In genomic region chr5:122317329-122318045, GRCm38 (mm10) we compare ENCODE assay signal across 8 mouse cellular contexts. TPM values are rescaled to one million over a fixed set of nuclear protein-coding genes. Genes with fewer than 3 reads are reported as not detected.
DNase-seq lines count a peak whose midpoint lies in the region; ATAC-seq and TF ChIP-seq lines count a peak whose summit lies in the region.

No protein-coding gene starts in this region.

- H3K4me1 ChIP-seq in intestine, embryonic 15.5 days (replicated peaks): no peaks in the 10 kb centered on the region; the same call in 1 of the 2 replicates
- no peaks in the 10 kb centered on the region for H3K4me1 ChIP-seq in intestine, embryonic 16.5 days (ENCODE audit: control insufficient read depth, insufficient read depth, low read length)
- peaks cover 8 to 41% of the 10 kb centered on the region in 2 experiments; a peak in 3 of 4 replicates for H3K4me1 ChIP-seq in ES-E14 (ENCODE audit: control insufficient read depth in 2 of 2, insufficient read depth in 2 of 2, low read length in 2 of 2, poor library complexity in 1 of 2)

- no peak overlapping the region for H3K27ac ChIP-seq in intestine, embryonic 15.5 days
- no peak overlapping the region for H3K27ac ChIP-seq in intestine, embryonic 16.5 days (ENCODE audit: low read length)
- 0 out of 2 replicates have a peak overlapping the region, but pooled peaks have one; percentile 3 for H3K27ac ChIP-seq in ES-E14 (ENCODE audit: insufficient read depth, low read depth, low read length, poor library complexity, severe bottlenecking)

- H3K4me2 ChIP-seq in intestine, embryonic 15.5 days (replicated peaks): no peak overlapping the region
- H3K4me2 ChIP-seq in intestine, embryonic 16.5 days (ENCODE audit: low read depth, low read length): no peak overlapping the region

- H3K9ac ChIP-seq in intestine, embryonic 15.5 days: no peak overlapping the region
- no peak overlapping the region for H3K9ac ChIP-seq in intestine, embryonic 16.5 days (ENCODE audit: low read depth, low read length)
- H3K9ac ChIP-seq in ES-E14 (ENCODE audit: insufficient read depth, low read depth, low read length, poor library complexity, severe bottlenecking): no peak overlapping the region

- 76% methylated on average over 11 of the region's 11 CpGs for WGBS in intestine, embryonic 15.5 days
- WGBS in intestine, embryonic 16.5 days: 79% methylated on average over 11 of the region's 11 CpGs

- in situ Hi-C loops in ES-E14 (cut with MboI; ENCODE audit: low sequenced_read_pairs in 2 of 2, unreplicated experiment in 2 of 2): no loop called here

- peak; percentile 32 for DNase-seq in CD4-positive helper T cell, adult 2 months (ENCODE audit: low read depth, low spot score)
- DNase-seq in ES-E14 (ENCODE audit: low read depth, low spot score): no peak
- peak; percentile 47 to 57 for DNase-seq in cerebellum, postnatal 36 days
- DNase-seq in right cerebral cortex, postnatal 36 days (ENCODE audit: low spot score in 2 of 2): no peak
- DNase-seq in left cerebral cortex, adult 18-20 months (ENCODE audit: low spot score in 2 of 2): no peak
- no peak for DNase-seq in embryo, embryonic 10.5 days (ENCODE audit: low spot score)

- H3K36me3 ChIP-seq in intestine, embryonic 15.5 days: peaks cover 17% of the 10 kb centered on the region
- no peaks in the 10 kb centered on the region; the same call in 1 of the 2 replicates for H3K36me3 ChIP-seq in intestine, embryonic 16.5 days (ENCODE audit: control insufficient read depth, insufficient read depth, low read length)
- H3K36me3 ChIP-seq in ES-E14 (ENCODE audit: control insufficient read depth, insufficient read depth, low read length, poor library complexity, severe bottlenecking): peaks cover 31% of the 10 kb centered on the region; the same call in 1 of the 2 replicates

- ATAC-seq in intestine, embryonic 15.5 days: 0 out of 2 replicates have a peak, but pooled peaks have one; percentile 26
- no peak for ATAC-seq in intestine, embryonic 16.5 days

- H3K9me3 ChIP-seq in intestine, embryonic 15.5 days: no peaks in the 10 kb centered on the region
- no peaks in the 10 kb centered on the region for H3K9me3 ChIP-seq in intestine, embryonic 16.5 days (ENCODE audit: control insufficient read depth, low read length)
- no peaks in the 10 kb centered on the region for H3K9me3 ChIP-seq in ES-E14 (ENCODE audit: control insufficient read depth, insufficient read depth, low read depth, low read length)

- no peaks in the 10 kb centered on the region for H3K27me3 ChIP-seq in intestine, embryonic 15.5 days (replicated peaks)
- H3K27me3 ChIP-seq in intestine, embryonic 16.5 days (replicated peaks; ENCODE audit: control insufficient read depth, insufficient read depth, low read length): no peaks in the 10 kb centered on the region

- H3K4me3 ChIP-seq in intestine, embryonic 15.5 days (replicated peaks): no peak overlapping the region
- no peak overlapping the region for H3K4me3 ChIP-seq in intestine, embryonic 16.5 days (ENCODE audit: low read length)
- no peak overlapping the region for H3K4me3 ChIP-seq in ES-E14 (ENCODE audit: insufficient read depth in 1 of 2, low read depth in 1 of 2, low read length in 2 of 2, poor library complexity in 1 of 2, severe bottlenecking in 1 of 2)

TF ChIP-seq in ES-E14, 5 proteins besides CTCF, POLR2A, EP300 and RAD21:
- no peak for TF ChIP-seq ZNF384 (IDR thresholded peaks at IDR 0.05; ENCODE audit: low read depth, low read length)

RNA-seq across cellular contexts. Expression of gene Pptc7, which starts 33.3 kb away (rescaled TPM):
- polyA plus RNA-seq in intestine, embryonic 15.5 days (2015; fragmentation: Nextera tagmentation; extraction: Ambion mirVana): 10.4 and 11.0 TPM in 2 replicates
- polyA plus RNA-seq in intestine, embryonic 16.5 days (2015; fragmentation: Nextera tagmentation; extraction: Ambion mirVana): 6.8 and 9.9 TPM in 2 replicates
- total RNA-seq in ES-E14 (2012; rRNA removed): 21.1 and 21.2 TPM in 2 replicates
- total RNA-seq in left cerebral cortex, adult 18-20 months (2021): 10 to 100 TPM; 42.0 to 50.5 TPM

RNA-seq across cellular contexts. Expression of gene Rad9b, which starts 36.5 kb away (rescaled TPM):
- 8.6 and 9.2 TPM in 2 replicates for polyA plus RNA-seq in intestine, embryonic 15.5 days (2015; fragmentation: Nextera tagmentation; extraction: Ambion mirVana)
- 7.4 and 7.6 TPM in 2 replicates for polyA plus RNA-seq in intestine, embryonic 16.5 days (2015; fragmentation: Nextera tagmentation; extraction: Ambion mirVana)
- total RNA-seq in ES-E14 (2012; rRNA removed): 20.5 and 23.9 TPM in 2 replicates
- 1 to 10 TPM; 2.5 to 4.0 TPM for total RNA-seq in left cerebral cortex, adult 18-20 months (2021)

RNA-seq across cellular contexts. Expression of gene Vps29, which starts 36.7 kb away (rescaled TPM):
- 268 and 278 TPM in 2 replicates for polyA plus RNA-seq in intestine, embryonic 15.5 days (2015; fragmentation: Nextera tagmentation; extraction: Ambion mirVana)
- polyA plus RNA-seq in intestine, embryonic 16.5 days (2015; fragmentation: Nextera tagmentation; extraction: Ambion mirVana): 289 and 291 TPM in 2 replicates
- total RNA-seq in ES-E14 (2012; rRNA removed): 101 and 135 TPM in 2 replicates
- 100 to 1,000 TPM; 181 to 216 TPM for total RNA-seq in left cerebral cortex, adult 18-20 months (2021)

RNA-seq across cellular contexts. Expression of gene Tctn1, which starts 53.2 kb away (rescaled TPM):
- 3.0 and 3.2 TPM in 2 replicates for polyA plus RNA-seq in intestine, embryonic 15.5 days (2015; fragmentation: Nextera tagmentation; extraction: Ambion mirVana)
- polyA plus RNA-seq in intestine, embryonic 16.5 days (2015; fragmentation: Nextera tagmentation; extraction: Ambion mirVana): 3.2 and 3.5 TPM in 2 replicates
- 15.4 and 23.7 TPM in 2 replicates for total RNA-seq in ES-E14 (2012; rRNA removed)
- total RNA-seq in left cerebral cortex, adult 18-20 months (2021): 10 to 100 TPM; 10.3 to 14.6 TPM

RNA-seq across cellular contexts. Expression of gene Gpn3, which starts 54.2 kb away (rescaled TPM):
- 62.9 and 67.2 TPM in 2 replicates for polyA plus RNA-seq in intestine, embryonic 15.5 days (2015; fragmentation: Nextera tagmentation; extraction: Ambion mirVana)
- 55.0 and 59.2 TPM in 2 replicates for polyA plus RNA-seq in intestine, embryonic 16.5 days (2015; fragmentation: Nextera tagmentation; extraction: Ambion mirVana)
- total RNA-seq in ES-E14 (2012; rRNA removed): 101 and 105 TPM in 2 replicates
- total RNA-seq in left cerebral cortex, adult 18-20 months (2021): 10 to 100 TPM; 24.9 to 27.6 TPM

Comparison
In these comparisons a context has a peak if more than half of its experiments do, and no peak if none do; other contexts are left out.
1. DNase-seq: peak in CD4-positive helper T cell, adult 2 months (single experiment) and cerebellum, postnatal 36 days (2 of 2); none in ES-E14 (single experiment), right cerebral cortex, postnatal 36 days (0 of 2), left cerebral cortex, adult 18-20 months (0 of 2) and embryo, embryonic 10.5 days (single experiment).